Mouse (Mus musculus) liver (tissue): ENCODE data around the gene Iqca.

ENCODE experiments used
- DNase-seq: peaks from one replicate; pipeline ENCODE4 v3.0.0-alpha.2; 2020; ENCODE audit warnings: mixed read lengths

Gene Iqca

GRCm38 (mm10) chr1:90051347-90051746, 101.9 kb downstream of the Iqca start:
- peak; percentile 41 for DNase-seq

- no peak for DNase-seq
These were observed 103.0 kb downstream of the Iqca start for GRCm38 (mm10) chr1:90050046-90050739.

GRCm38 (mm10) chr1:90028305-90028704, 124.9 kb downstream of the Iqca start:
- DNase-seq: no peak

GRCm38 (mm10) chr1:90026945-90027344, 126.3 kb downstream of the Iqca start:
- DNase-seq: peak; percentile 26

DNA sequence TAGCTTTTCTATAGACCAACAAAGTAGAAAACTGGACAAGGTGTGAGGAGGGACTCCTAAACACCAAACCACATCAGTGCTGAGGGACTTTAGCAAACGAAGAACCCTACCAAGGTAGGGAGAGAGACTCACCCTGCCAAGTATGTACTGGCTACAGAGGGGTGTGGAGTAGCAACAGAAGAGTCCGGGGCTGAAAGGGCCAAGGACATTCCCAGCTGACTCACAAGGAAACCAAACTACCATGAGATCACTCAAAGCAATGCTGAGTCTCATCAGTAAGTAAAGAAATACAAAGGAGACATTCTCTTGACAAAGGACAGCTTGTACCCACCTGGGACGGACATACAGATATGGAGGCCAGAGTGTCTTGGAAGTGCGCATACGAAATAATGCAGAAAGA, 132.9 kb downstream of the Iqca start:
- DNase-seq: no peak

DNA sequence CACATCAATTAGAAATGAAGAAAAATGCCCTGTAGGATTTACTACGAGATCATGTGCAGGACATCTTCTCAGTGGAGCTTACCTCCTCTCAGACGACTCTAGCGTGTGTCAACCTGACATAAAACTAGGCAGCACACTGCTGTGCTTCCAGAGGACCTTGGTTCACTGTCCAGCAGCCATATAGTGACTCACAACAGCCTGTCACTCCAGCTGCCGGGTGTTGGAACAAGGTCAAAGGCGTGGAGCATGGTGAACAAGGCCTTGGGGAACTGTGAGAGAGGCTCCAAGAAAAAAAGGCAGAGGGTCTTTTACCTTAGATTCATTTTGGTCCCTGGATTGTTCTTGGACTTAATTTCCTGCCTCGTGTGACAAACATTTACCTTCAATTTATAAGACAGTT, 135.1 kb downstream of the Iqca start:
- DNase-seq: no peak

- no peak for DNase-seq
These were observed 138.8 kb downstream of the Iqca start, which contains the start of gene Asb18 for GRCm38 (mm10) chr1:90014446-90014845. Asb18 (minus strand) TSS chr1:90014666.

DNA sequence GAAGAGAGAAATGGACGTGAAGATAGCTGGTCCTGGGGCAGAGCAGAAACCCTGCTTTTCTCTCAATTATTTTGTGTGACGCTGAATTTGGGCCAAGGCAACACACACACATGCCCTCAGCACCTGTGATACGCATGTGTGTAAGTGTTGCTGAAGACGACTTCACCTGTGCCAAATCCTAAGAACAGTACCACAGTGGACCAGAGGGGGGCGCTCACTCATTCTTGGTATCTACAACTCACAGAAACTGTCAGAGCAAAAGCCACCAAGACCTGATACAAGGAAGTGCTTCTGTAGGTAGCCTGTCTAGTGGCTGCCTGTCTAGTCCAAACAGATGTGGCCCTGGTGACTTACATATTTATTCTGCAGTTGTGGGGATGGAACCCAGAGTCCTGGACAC, 139.9 kb downstream of the Iqca start:
- no peak for DNase-seq

GRCm38 (mm10) chr1:90012850-90013249, 140.4 kb downstream of the Iqca start:
- DNase-seq: peak; percentile 16

GRCm38 (mm10) chr1:90012168-90012567, 141.0 kb downstream of the Iqca start:
- DNase-seq: no peak

GRCm38 (mm10) chr1:90010077-90010476, 143.1 kb downstream of the Iqca start:
- DNase-seq: no peak

- DNase-seq: no peak
These were observed 144.0 kb downstream of the Iqca start for GRCm38 (mm10) chr1:90009188-90009587.

DNA sequence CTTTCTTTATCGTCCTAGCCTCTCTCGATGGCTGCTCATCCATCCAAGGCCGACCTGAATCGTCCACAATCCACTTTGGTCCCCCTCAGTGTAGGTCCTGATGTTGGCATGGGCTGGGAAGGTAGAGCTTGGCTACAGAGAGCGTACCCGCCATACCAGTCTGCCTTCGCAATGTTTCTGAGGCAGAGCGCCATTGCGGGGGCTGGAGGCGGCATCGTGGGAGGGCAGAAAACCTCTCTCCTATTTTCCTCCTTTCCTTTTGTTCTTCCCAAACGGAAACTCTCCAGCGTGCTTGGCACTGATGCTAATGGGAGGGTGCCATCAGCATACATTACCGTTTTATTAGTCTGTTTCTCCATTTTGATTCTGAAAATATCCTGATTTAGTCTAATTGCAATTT, 146.5 kb downstream of the Iqca start:
- no peak for DNase-seq

- no peak for DNase-seq
These were observed 152.2 kb downstream of the Iqca start for GRCm38 (mm10) chr1:90000981-90001380.

DNA sequence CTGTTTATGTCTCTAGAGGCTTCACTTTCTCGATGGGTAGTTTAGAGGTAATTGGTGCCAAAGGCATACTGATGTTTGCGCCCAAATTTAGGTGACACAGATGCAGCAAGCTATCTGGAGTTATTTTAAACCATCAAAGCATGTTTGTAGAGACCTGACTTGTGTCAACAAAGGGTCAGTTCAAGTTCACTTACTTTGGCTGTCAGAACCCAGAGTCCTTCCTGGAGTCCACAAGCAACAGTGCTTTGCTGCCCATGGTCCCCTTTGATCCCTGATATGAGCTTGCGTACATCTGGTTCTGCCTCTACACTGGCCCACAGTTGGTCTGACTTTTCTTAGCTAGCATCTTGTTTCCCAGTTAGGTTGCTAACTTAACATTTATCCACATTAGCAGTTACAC, 153.3 kb downstream of the Iqca start:
- no peak for DNase-seq

DNA sequence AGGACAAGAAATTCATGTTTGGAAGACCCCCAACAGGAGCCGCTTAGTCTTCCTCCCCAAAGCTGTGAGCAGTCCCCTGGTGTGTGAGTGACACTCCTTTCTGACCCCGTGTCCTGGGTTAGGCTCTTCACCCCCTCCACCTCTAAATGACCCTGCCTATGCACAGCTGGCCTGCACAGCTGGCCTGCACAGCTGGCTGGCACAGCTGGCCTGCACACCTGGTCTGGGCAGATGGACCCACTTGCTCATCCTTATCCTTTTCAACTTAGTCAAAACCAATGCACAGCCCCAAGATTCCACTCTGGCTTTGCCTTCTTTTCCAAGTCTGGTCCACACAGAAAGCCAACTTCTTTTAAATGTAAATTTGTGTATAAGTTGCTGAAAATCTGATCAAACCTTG, 154.5 kb downstream of the Iqca start:
- no peak for DNase-seq

- DNase-seq: no peak
These were observed 155.1 kb downstream of the Iqca start for GRCm38 (mm10) chr1:89998076-89998475.

DNA sequence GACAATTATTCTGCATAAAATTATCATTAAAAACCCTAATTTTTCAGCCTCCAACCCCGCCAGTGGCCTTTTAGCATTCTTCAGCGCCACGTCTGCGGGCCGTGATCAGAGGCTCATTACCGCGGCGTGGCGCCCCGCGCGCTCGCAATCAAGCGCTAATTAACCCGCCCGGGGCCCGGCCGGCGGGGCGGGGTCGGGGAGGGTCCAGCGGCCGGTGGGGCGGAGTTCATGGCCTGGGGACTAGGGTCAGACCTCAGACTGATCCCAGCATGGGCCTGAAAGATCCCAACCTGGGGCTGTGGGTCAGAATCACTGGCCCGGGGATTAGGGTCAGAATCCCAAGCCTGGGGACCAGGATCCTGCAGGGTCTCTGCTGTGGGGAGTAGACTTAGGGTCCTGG, 160.9 kb downstream of the Iqca start:
- DNase-seq: no peak
